Mouse (Mus musculus): Measurements from ENCODE around the gene Ppil6.

DNA sequence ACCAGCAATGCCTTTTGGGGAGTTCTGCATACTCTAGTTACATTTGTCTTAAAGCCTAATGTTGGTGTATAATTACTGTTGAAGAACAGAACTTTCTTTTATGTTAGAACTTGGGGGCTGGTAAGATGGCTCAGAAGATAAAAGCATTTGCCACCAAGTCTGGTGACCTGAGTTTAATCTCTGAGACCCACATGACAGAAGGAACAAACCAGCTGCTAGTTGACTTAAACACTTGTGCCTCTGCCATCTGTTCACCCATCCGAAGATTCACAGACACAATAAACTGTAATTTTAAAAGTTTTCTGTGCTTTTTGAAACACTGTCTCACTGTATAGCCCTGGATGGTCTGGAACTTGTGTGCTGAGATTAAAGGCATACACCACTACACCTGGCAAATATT, 35.5 kb downstream of the Ppil6 start:
- TF ChIP-seq POLR2A (IDR thresholded peaks at IDR 0.05; ENCODE audit: low read depth, low read length) (no peak), CTCF (conservative IDR thresholded peaks at IDR 0.05; ENCODE audit: insufficient read depth, insufficient read length, low read depth, low read length) (no peak)
